Mouse (Mus musculus) adrenal gland, adult 2 months (tissue): ENCODE data around the gene Baz2b. TPM values are rescaled to one million over a fixed set of nuclear protein-coding genes. Genes with fewer than 3 reads are reported as not detected.
"Not testable (repeated sequence)": the region's sequence is repeated elsewhere in the genome, so short reads cannot be mapped to it uniquely, and the experiment has no call there.

Source experiments
- DNase-seq: peaks from one replicate; pipeline ENCODE4 v3.0.0; 2021
- polyA plus RNA-seq: library from polyadenylated mRNA; depleted of rRNA; stranded (reverse); fragments of >200 nt; gene quantifications from 2 replicates; pipeline ENCODE4 v1.2.3, GENCODE M21; 2012
- total RNA-seq, 2 experiments: library from RNA; stranded (reverse); gene quantifications; 2 replicates each; pipeline ENCODE4 v1.2.3; 2021

Gene Baz2b
- total and polyA plus RNA-seq, 3 experiments = 11.9 to 86.8 (median 60.3) TPM

DNA sequence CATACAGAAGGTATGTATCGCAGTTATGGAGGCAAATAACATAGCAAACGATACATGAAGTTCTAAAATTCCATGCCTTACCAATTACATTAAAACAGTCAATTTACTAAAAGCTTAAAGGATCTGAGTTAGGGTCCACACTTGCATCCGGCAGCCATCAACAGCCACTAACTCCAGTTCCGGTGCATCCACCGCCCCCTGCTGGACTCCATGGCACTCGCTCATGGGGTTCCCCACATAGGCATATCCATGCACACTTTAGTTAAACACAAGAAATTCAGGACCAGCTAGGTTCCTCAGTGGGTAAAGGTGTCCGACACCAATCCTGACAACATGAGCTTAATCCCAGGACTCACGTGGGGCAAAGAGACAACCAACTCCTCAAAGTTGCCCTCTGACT is 9.0 kb downstream of the Baz2b start:
- peak; percentile 64 for DNase-seq

DNA sequence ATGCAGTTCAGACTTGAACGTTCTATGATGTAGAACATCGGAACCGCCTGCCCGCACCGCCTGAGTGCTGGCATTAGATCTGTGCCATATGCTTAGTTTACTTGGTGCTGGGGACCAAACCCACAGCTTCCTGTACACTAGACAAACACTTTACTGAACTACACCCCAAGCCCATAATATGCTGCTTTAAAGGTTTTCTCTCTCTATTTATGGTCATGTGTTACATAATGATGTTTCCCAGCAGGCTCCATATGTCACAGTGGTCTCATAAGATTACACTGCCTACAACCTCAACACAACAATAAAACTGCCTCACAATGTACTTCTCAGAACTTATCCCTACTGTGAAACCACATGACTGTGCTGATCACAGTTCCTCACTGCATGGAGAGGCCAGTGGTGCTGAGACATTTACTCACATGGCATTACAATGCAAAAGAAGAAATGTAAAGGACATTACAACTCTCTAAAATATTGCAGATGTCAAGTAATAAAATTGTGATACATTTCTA is 9.5 kb downstream of the Baz2b start:
- no peak for DNase-seq

DNA sequence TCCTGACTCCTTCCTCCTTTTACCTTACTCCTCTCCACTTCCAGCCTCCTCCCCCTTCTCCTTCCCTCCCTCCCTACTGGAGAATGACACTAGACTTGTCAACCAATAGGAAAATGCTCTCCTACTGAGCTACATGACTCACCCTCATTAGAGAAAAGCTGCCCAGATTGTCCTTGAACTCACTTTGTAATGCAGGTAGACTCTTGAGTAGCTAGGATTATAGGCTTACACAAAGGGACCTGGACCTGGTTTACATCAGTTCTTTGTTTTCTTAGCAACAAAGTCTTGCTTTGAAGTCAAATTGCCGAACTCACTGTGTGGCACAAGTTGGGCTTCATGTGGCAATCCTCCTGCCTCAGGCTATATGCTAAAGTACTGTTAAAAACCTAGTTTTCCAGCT is 12.8 kb downstream of the Baz2b start:
- no peak for DNase-seq

DNA sequence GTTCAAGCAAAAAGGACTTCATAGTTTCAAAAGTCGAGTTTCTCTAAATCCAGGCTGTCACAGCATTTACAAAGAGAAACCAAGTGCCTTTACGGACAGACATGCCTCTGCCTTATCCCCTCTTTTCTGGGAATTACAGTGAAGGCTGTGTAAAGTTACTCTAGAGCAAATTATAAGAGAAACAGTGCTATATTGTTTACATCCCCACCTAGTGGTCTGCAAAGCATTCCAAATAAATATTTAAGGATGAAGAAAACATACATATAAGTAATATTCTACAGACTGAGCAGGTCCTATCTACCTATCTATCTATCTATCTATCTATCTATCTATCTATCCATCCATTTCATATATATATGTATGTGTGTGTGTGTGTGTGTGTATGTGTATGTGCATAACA is 27.9 kb downstream of the Baz2b start:
- no peak for DNase-seq

- DNase-seq = no peak
Observed at GRCm38 (mm10) chr2:60177490-60177889, 32.1 kb downstream of the Baz2b start.

DNA sequence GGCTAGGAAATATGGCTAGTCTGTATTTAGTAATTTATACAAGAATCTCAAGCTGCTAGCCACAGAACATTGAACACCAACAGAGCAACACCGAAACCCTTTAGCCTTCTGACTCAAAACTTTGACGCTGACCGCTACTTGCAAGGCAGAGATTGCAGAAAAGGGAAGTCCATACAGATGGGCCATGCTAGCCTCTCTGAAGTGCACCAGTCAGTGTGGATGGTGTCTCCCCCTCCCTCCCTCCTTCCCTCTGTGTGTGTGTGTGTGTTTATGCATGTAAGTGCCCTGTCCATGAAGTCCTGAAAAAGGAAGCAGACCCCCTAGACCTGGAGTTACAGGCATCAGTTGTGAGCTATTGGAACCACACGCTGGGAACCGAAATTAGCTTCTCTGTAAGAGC is 33.6 kb downstream of the Baz2b start:
- DNase-seq = no peak

GRCm38 (mm10) chr2:60175078-60175477 is 34.6 kb downstream of the Baz2b start:
- DNase-seq = no peak

- DNase-seq = no peak
Observed at GRCm38 (mm10) chr2:60173595-60173994, 36.0 kb downstream of the Baz2b start.

DNA sequence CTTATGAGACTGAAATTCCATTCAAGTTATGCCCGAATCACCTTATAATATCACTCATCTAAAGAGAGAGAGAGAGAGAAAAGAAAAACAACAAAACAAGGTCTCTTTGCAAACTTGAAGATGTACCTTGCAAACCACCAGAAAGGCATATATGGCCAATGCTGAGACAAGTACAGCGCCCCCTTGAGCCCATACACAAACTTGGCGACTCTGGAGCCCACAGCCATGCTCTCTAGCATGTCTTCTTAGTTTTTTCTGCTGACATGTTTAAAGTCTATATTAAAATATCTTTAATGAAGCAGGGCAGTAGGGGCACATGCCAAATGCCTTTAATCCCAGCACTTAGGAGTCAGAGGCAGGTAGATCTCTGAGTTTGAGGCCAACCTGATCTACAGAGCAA is 36.4 kb downstream of the Baz2b start:
- DNase-seq = no peak

DNA sequence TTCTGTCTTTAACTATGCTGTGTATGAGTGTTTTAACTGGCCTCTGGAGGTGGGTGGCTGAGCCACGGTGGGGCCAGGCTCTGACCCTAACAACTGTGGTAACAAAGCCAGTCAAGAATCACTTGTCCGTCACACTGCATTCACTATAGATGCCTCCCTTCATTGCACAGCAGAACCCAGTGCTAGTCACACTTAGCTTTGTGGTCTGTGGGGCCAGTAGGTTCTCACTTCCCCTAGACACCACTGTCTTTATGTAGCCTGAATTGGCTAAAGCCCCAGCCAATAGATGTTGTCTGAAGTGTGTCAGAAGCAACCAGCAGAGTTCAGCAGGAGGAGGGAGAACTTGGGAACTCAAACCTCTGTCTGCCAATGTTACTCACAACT is 37.1 kb downstream of the Baz2b start:
- DNase-seq = no peak

GRCm38 (mm10) chr2:60171786-60172530 is 37.7 kb downstream of the Baz2b start:
- DNase-seq = peak; percentile 11

- DNase-seq = no peak
Observed at GRCm38 (mm10) chr2:60166878-60167277, 42.8 kb downstream of the Baz2b start.

- DNase-seq = no peak
Observed at GRCm38 (mm10) chr2:60165679-60166078, 44.0 kb downstream of the Baz2b start.

DNA sequence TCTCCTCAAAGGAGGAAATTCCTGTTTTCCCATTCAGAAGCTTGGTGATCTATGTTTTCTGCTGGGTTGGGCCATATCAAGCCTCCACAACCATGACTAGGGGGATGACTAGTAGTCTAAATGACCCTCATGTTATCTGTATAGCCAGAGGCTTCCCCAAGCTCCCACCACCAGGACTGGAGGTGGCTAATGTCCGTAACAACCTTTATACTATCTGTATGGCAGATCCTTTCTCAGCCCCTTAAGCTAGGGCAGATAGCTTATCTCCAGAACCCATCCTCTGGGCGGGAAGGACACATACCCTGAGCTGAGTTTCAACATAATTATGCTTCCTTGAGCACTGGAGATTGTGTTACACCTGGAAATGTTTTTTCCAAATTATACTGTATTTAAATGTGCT is 45.9 kb downstream of the Baz2b start:
- DNase-seq = no peak

GRCm38 (mm10) chr2:60152481-60152880 is 57.2 kb downstream of the Baz2b start:
- DNase-seq = no peak

GRCm38 (mm10) chr2:60148651-60149050 is 61.0 kb downstream of the Baz2b start:
- no peak for DNase-seq

DNA sequence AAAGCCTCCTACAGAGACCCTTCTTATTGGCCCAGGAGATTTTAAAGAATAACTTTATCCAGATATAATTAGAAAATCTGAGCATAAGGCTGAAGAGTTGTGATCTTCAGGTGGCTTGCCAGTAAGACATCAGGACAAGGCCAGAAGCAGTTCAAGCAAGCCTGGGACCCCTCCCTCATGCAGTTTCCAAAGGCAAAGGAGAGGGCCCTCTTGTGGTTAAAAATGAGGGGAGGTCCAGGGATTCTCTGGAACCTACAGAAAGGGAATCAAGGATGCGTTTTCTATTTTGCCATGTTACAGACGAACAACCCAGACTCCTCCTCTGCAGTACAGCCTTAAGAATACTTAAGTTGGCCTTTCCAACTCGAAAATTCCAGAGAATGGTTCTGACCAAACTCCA is 62.2 kb downstream of the Baz2b start:
- DNase-seq = no peak

DNA sequence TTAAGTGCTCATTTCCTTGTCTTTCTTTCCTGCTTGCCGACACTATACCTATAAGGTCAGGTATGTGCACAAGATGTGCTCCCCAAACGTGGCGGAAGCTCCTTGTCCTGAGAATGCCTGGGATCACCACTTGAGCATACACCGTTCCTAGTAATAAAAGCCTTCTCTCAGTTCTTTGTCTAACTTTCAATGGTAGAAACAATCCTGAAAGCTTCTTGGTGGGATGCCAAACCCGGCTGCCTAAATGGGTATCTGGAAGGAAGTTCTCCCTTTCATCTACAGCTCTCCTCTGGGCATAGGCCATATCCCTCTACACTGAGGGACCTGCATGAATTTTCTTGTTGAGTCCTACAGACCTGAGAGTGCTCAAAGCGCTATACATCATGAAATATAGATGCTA is 63.9 kb downstream of the Baz2b start:
- DNase-seq = no peak

GRCm38 (mm10) chr2:60143383-60143782 is 66.3 kb downstream of the Baz2b start:
- DNase-seq = no peak

- DNase-seq = no peak
Observed at GRCm38 (mm10) chr2:60142281-60142680, 67.4 kb downstream of the Baz2b start.

- no peak for DNase-seq
Observed at GRCm38 (mm10) chr2:60138751-60139162, 70.9 kb downstream of the Baz2b start.

DNA sequence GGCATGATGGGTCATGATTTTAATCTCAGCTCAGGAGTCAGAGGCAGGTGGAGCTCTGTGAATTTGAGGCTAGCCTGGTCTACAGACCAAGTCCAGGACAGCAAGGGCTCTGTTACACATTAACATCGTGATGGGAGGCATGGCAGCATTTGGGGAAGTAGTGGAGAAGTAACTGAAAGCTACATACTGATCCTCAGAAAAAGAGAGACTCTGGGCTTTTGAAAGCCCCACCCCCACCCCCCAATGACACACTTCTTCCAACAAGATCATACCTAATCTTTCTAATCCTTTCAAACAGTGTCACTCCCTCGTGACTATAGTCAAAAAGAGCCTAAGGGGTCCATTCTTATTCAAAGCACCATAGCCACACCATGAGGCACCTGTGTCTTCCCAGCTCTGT is 73.8 kb downstream of the Baz2b start:
- no peak for DNase-seq

DNA sequence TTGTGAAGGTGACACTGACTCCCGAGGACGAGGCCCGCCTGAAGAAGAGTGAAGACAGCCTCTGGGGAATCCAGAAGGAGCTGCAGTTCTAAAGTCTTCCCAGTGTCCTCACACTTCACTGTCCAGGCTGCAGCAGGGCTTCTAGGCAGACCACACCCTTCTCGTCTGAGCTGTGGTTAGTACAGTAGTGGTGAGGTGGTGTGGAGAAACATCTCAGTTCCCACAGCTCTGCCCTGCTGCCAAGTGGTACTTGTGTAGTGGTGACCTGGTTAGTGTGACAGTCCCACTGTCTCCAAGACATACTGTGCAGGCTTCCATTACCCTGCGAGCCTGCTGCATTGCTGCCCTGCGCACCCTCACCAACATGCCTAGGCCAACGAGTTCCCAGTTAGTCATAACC is 74.7 kb downstream of the Baz2b start:
- not testable (repeated sequence) for DNase-seq

- no peak for DNase-seq
Observed at GRCm38 (mm10) chr2:60133072-60133471, 76.6 kb downstream of the Baz2b start.
